ENCODE assay signal across 8 mouse cellular contexts in genomic region chr7:66110636-66111112, GRCm38 (mm10). TPM values are rescaled to one million over a fixed set of nuclear protein-coding genes. Genes with fewer than 3 reads are reported as not detected.
A peak's percentile ranks its signal among the peaks of the same experiment; 100 is the strongest.
DNase-seq lines count a peak whose midpoint lies in the region; ATAC-seq and TF ChIP-seq lines count a peak whose summit lies in the region.

No protein-coding gene starts in this region.

- H3K27ac ChIP-seq in cerebellum, adult 2 months (ENCODE audit: insufficient read depth, low read length) = no peak overlapping the region
- H3K27ac ChIP-seq in hindbrain, embryonic 14.5 days = peak overlapping the region; percentile 94
- no peak overlapping the region for H3K27ac ChIP-seq in midbrain, embryonic 11.5 days (ENCODE audit: low read depth, low read length)

- no peaks in the 10 kb centered on the region for H3K36me3 ChIP-seq in hindbrain, embryonic 14.5 days (replicated peaks; ENCODE audit: control insufficient read depth, insufficient read depth)
- no peaks in the 10 kb centered on the region for H3K36me3 ChIP-seq in midbrain, embryonic 11.5 days (ENCODE audit: control insufficient read depth, insufficient read depth, low read length)

- ATAC-seq in hindbrain, embryonic 14.5 days (ENCODE audit: low FRiP score) = no peak
- ATAC-seq in midbrain, embryonic 11.5 days (ENCODE audit: low FRiP score) = no peak

- no peaks in the 10 kb centered on the region; the same call in 1 of the 2 replicates for H3K4me1 ChIP-seq in cerebellum, adult 2 months (ENCODE audit: control insufficient read depth, insufficient read depth, low read length)
- H3K4me1 ChIP-seq in hindbrain, embryonic 14.5 days (replicated peaks; ENCODE audit: control insufficient read depth, insufficient read depth, low read length) = peaks cover 17% of the 10 kb centered on the region
- peaks cover 10% of the 10 kb centered on the region; the same call in 1 of the 2 replicates for H3K4me1 ChIP-seq in midbrain, embryonic 11.5 days (ENCODE audit: control insufficient read depth, insufficient read depth, low read length)

- no peaks in the 10 kb centered on the region for H3K9me3 ChIP-seq in hindbrain, embryonic 14.5 days (ENCODE audit: control insufficient read depth, low read length)
- no peaks in the 10 kb centered on the region for H3K9me3 ChIP-seq in midbrain, embryonic 11.5 days (ENCODE audit: control insufficient read depth, low read length)

- 16% methylated on average over 10 of the region's 10 CpGs for WGBS in cerebellum, adult 2 months
- 2% methylated on average over 10 of the region's 10 CpGs for WGBS in hindbrain, embryonic 14.5 days
- WGBS in midbrain, embryonic 11.5 days = 2% methylated on average over 10 of the region's 10 CpGs

- TF ChIP-seq POLR2A in cerebellum, adult 2 months (IDR thresholded peaks at IDR 0.05; ENCODE audit: borderline replicate concordance, insufficient read depth, low read length) = no peak

- H3K9ac ChIP-seq in hindbrain, embryonic 14.5 days = peak overlapping the region; percentile 95
- H3K9ac ChIP-seq in midbrain, embryonic 11.5 days (ENCODE audit: low read length) = peak overlapping the region; percentile 93

- H3K4me3 ChIP-seq in cerebellum, adult 2 months (replicated peaks; ENCODE audit: insufficient read depth, low read depth, low read length) = peak overlapping the region; percentile 70
- H3K4me3 ChIP-seq in hindbrain, embryonic 14.5 days (replicated peaks; ENCODE audit: low read length) = peak overlapping the region; percentile 95
- H3K4me3 ChIP-seq in midbrain, embryonic 11.5 days (ENCODE audit: low read depth, low read length) = peak overlapping the region; percentile 91

- no peaks in the 10 kb centered on the region for H3K27me3 ChIP-seq in cerebellum, adult 2 months (ENCODE audit: control insufficient read depth, insufficient read depth, low read length)
- no peaks in the 10 kb centered on the region for H3K27me3 ChIP-seq in hindbrain, embryonic 14.5 days (ENCODE audit: control insufficient read depth, insufficient read depth, low read length)
- no peaks in the 10 kb centered on the region for H3K27me3 ChIP-seq in midbrain, embryonic 11.5 days (ENCODE audit: control insufficient read depth, insufficient read depth, low read length)

- peak overlapping the region; percentile 99 for H3K4me2 ChIP-seq in hindbrain, embryonic 14.5 days (replicated peaks)
- H3K4me2 ChIP-seq in midbrain, embryonic 11.5 days = peak overlapping the region; percentile 80

- DNase-seq in cerebellum, adult 2 months = peak in 1 of 2 experiments; percentile 21
- DNase-seq in cerebellum, postnatal 4 days (ENCODE audit: low spot score in 2 of 2) = no peak
- peak; percentile 16 for DNase-seq in thymus, postnatal 14 days
- DNase-seq in thymus, postnatal 10 days (ENCODE audit: low spot score in 2 of 2) = no peak
- DNase-seq in hindbrain, embryonic 14.5 days (ENCODE audit: low spot score) = peak; percentile 48
- DNase-seq in midbrain, embryonic 11.5 days (ENCODE audit: low spot score, missing footprints) = peak; percentile 94
- DNase-seq in adrenal gland, postnatal 36 days = no peak
- DNase-seq in layer of hippocampus, adult 9-11 months = no peak

- TF ChIP-seq CTCF in cerebellum, adult 2 months (IDR thresholded peaks at IDR 0.05; ENCODE audit: borderline replicate concordance, insufficient read depth, low read depth, low read length) = no peak

RNA-seq across cellular contexts. Expression of gene Chsy1, which starts 1.4 kb away (rescaled TPM):
- polyA plus RNA-seq in cerebellum, adult 2 months (2012; rRNA removed) = 6.1 and 6.8 TPM in 2 replicates
- polyA plus RNA-seq in hindbrain, embryonic 14.5 days (2014; fragmentation: Nextera tagmentation; extraction: Ambion mirVana) = 15.7 and 17.2 TPM in 2 replicates
- polyA plus RNA-seq in midbrain, embryonic 11.5 days (2014; fragmentation: Nextera tagmentation; extraction: Ambion mirVana) = 18.4 and 20.4 TPM in 2 replicates
- total RNA-seq in adrenal gland, postnatal 36 days (2021) = 10 to 100 TPM; 15.0 to 18.5 TPM

RNA-seq across cellular contexts. Expression of gene Selenos, which starts 31.2 kb away (rescaled TPM):
- 113 and 123 TPM in 2 replicates for polyA plus RNA-seq in cerebellum, adult 2 months (2012; rRNA removed)
- polyA plus RNA-seq in hindbrain, embryonic 14.5 days (2014; fragmentation: Nextera tagmentation; extraction: Ambion mirVana) = 80.3 and 88.0 TPM in 2 replicates
- 85.7 and 85.9 TPM in 2 replicates for polyA plus RNA-seq in midbrain, embryonic 11.5 days (2014; fragmentation: Nextera tagmentation; extraction: Ambion mirVana)
- total RNA-seq in adrenal gland, postnatal 36 days (2021) = 100 to 1,000 TPM; 110 to 117 TPM

RNA-seq across cellular contexts. Expression of gene Snrpa1, which starts 51.9 kb away (rescaled TPM):
- 43.8 and 45.9 TPM in 2 replicates for polyA plus RNA-seq in cerebellum, adult 2 months (2012; rRNA removed)
- polyA plus RNA-seq in hindbrain, embryonic 14.5 days (2014; fragmentation: Nextera tagmentation; extraction: Ambion mirVana) = 119 and 124 TPM in 2 replicates
- polyA plus RNA-seq in midbrain, embryonic 11.5 days (2014; fragmentation: Nextera tagmentation; extraction: Ambion mirVana) = 230 and 247 TPM in 2 replicates
- 10 to 100 TPM; 30.8 to 38.2 TPM for total RNA-seq in adrenal gland, postnatal 36 days (2021)

Comparison
In these comparisons a context has a peak if more than half of its experiments do, and no peak if none do; other contexts are left out.
1. DNase-seq: peak in thymus, postnatal 14 days (single experiment), hindbrain, embryonic 14.5 days (single experiment) and midbrain, embryonic 11.5 days (single experiment); none in cerebellum, postnatal 4 days (0 of 2), thymus, postnatal 10 days (0 of 2), adrenal gland, postnatal 36 days (0 of 2) and layer of hippocampus, adult 9-11 months (single experiment).
2. Peak in every context shown above with its lines, with median percentiles within 50 percentile points of each other: H3K4me3 ChIP-seq.